Mouse (Mus musculus): ENCODE measurements around the gene Pygo2. TPM values are rescaled to one million over a fixed set of nuclear protein-coding genes. Genes with fewer than 3 reads are reported as not detected.
A peak's percentile ranks its signal among the peaks of the same experiment; 100 is the strongest.

Gene Pygo2
- polyA plus RNA-seq, 1 experiment, result 58.2 TPM

GRCm38 (mm10) chr3:89479055-89479454 lies 49.0 kb downstream of the Pygo2 start:
- H3K27ac ChIP-seq (ENCODE audit: insufficient read depth, low read length), result no peak overlapping the region
- H3K36me3 ChIP-seq (ENCODE audit: control insufficient read depth, insufficient read depth, low read length), result no peaks in the 10 kb centered on the region
- WGBS, result 87% methylated on average over 6 of the region's 6 CpGs
- no peaks in the 10 kb centered on the region for H3K27me3 ChIP-seq (ENCODE audit: control insufficient read depth, insufficient read depth, low read length)
- no peak overlapping the region for H3K4me3 ChIP-seq (ENCODE audit: extremely low read depth, insufficient read depth, insufficient read length)
- TF ChIP-seq CTCF (IDR thresholded peaks at IDR 0.05; ENCODE audit: extremely low read depth, insufficient read depth, insufficient read length, insufficient replicate concordance) (no peak), POLR2A (IDR thresholded peaks at IDR 0.05; ENCODE audit: low read depth, low read length) (no peak)
- DNase-seq (ENCODE audit: low read depth in 1 of 2, low spot score in 2 of 2), result no peak
- no peaks in the 10 kb centered on the region for H3K4me1 ChIP-seq (ENCODE audit: control insufficient read depth, insufficient read depth, insufficient read length)

- no peak for TF ChIP-seq POLR2A (IDR thresholded peaks at IDR 0.05; ENCODE audit: low read depth, low read length)
- TF ChIP-seq CTCF (IDR thresholded peaks at IDR 0.05; ENCODE audit: extremely low read depth, insufficient read depth, insufficient read length, insufficient replicate concordance), result peak; percentile 41; the same call in 1 of the 2 replicates
- H3K36me3 ChIP-seq (ENCODE audit: control insufficient read depth, insufficient read depth, low read length), result no peaks in the 10 kb centered on the region
- H3K27ac ChIP-seq (ENCODE audit: insufficient read depth, low read length), result no peak overlapping the region
- H3K4me3 ChIP-seq (ENCODE audit: extremely low read depth, insufficient read depth, insufficient read length), result no peak overlapping the region
- H3K4me1 ChIP-seq (ENCODE audit: control insufficient read depth, insufficient read depth, insufficient read length), result no peaks in the 10 kb centered on the region
- no peak for DNase-seq (ENCODE audit: low read depth in 1 of 2, low spot score in 2 of 2)
- H3K27me3 ChIP-seq (ENCODE audit: control insufficient read depth, insufficient read depth, low read length), result no peaks in the 10 kb centered on the region
- 47% methylated on average over 2 of the region's 2 CpGs for WGBS
These were observed 51.5 kb downstream of the Pygo2 start for GRCm38 (mm10) chr3:89481488-89481887.

GRCm38 (mm10) chr3:89482249-89482648 lies 52.2 kb downstream of the Pygo2 start:
- Histone ChIP-seq H3K36me3 (ENCODE audit: control insufficient read depth, insufficient read depth, low read length) (no peaks in the 10 kb centered on the region), H3K27me3 (ENCODE audit: control insufficient read depth, insufficient read depth, low read length) (no peaks in the 10 kb centered on the region), H3K4me3 (ENCODE audit: extremely low read depth, insufficient read depth, insufficient read length) (no peak overlapping the region), H3K27ac (ENCODE audit: insufficient read depth, low read length) (no peak overlapping the region), H3K4me1 (ENCODE audit: control insufficient read depth, insufficient read depth, insufficient read length) (no peaks in the 10 kb centered on the region)
- 78% methylated on average over 5 of the region's 5 CpGs for WGBS
- DNase-seq (ENCODE audit: low read depth in 1 of 2, low spot score in 2 of 2), result no peak
- TF ChIP-seq CTCF (IDR thresholded peaks at IDR 0.05; ENCODE audit: extremely low read depth, insufficient read depth, insufficient read length, insufficient replicate concordance) (no peak), POLR2A (IDR thresholded peaks at IDR 0.05; ENCODE audit: low read depth, low read length) (no peak)

Other genes with a start within 250 kb of the Pygo2 start
- 104 and 115 TPM in 2 replicates for gene Fam189b, start 247.1 kb upstream of the Pygo2 start, polyA plus RNA-seq (2012; rRNA removed)
- 59.6 and 66.6 TPM in 2 replicates for gene Gba, start 227.3 kb upstream of the Pygo2 start, polyA plus RNA-seq (2012; rRNA removed)
- 2.9 and 3.4 TPM in 2 replicates for gene Thbs3, start 215.0 kb upstream of the Pygo2 start, polyA plus RNA-seq (2012; rRNA removed)
- 99.4 and 124 TPM in 2 replicates for gene Mtx1, start 203.1 kb upstream of the Pygo2 start, polyA plus RNA-seq (2012; rRNA removed)
- gene Muc1, start 201.2 kb upstream of the Pygo2 start, polyA plus RNA-seq (2012; rRNA removed), result 17.4 and 26.1 TPM in 2 replicates
- 93.5 and 129 TPM in 2 replicates for gene Krtcap2, start 184.2 kb upstream of the Pygo2 start, polyA plus RNA-seq (2012; rRNA removed)
- gene Trim46, start 183.9 kb upstream of the Pygo2 start, polyA plus RNA-seq (2012; rRNA removed), result 3.6 and 5.4 TPM in 2 replicates
- gene Dpm3, start 170.9 kb upstream of the Pygo2 start, polyA plus RNA-seq (2012; rRNA removed), result 231 and 419 TPM in 2 replicates
- 207 and 266 TPM in 2 replicates for gene Slc50a1, start 159.6 kb upstream of the Pygo2 start, polyA plus RNA-seq (2012; rRNA removed)
- 5.3 and 5.9 TPM in 2 replicates for gene Efna1, start 149.1 kb upstream of the Pygo2 start, polyA plus RNA-seq (2012; rRNA removed)
- not detected in 2 replicates for gene Efna3, start 107.2 kb upstream of the Pygo2 start, polyA plus RNA-seq (2012; rRNA removed)
- 0.62 and 1.5 TPM in 2 replicates for gene Efna4, start 92.2 kb upstream of the Pygo2 start, polyA plus RNA-seq (2012; rRNA removed)
- gene Adam15, start 80.2 kb upstream of the Pygo2 start, polyA plus RNA-seq (2012; rRNA removed), result 49.6 and 62.0 TPM in 2 replicates
- 0.15 and 0.43 TPM in 2 replicates for gene Dcst2, start 68.2 kb upstream of the Pygo2 start, polyA plus RNA-seq (2012; rRNA removed)
- gene Dcst1, start 65.0 kb upstream of the Pygo2 start, polyA plus RNA-seq (2012; rRNA removed), result 0.29 and 0.42 TPM in 2 replicates
- 54.5 and 58.4 TPM in 2 replicates for gene Zbtb7b, start 35.4 kb upstream of the Pygo2 start, polyA plus RNA-seq (2012; rRNA removed)
- gene Lenep, start 27.4 kb upstream of the Pygo2 start, polyA plus RNA-seq (2012; rRNA removed), result 1.5 and 1.9 TPM in 2 replicates
- 39.1 and 43.9 TPM in 2 replicates for gene Flad1, start 18.3 kb upstream of the Pygo2 start, polyA plus RNA-seq (2012; rRNA removed)
- gene Cks1b, start 11.8 kb upstream of the Pygo2 start, polyA plus RNA-seq (2012; rRNA removed), result 20.6 and 21.3 TPM in 2 replicates
- 49.0 and 54.8 TPM in 2 replicates for gene Shc1, start 11.8 kb upstream of the Pygo2 start, polyA plus RNA-seq (2012; rRNA removed)
- gene Pbxip1, start 6.5 kb downstream of the Pygo2 start, polyA plus RNA-seq (2012; rRNA removed), result 47.0 and 54.2 TPM in 2 replicates
- 12.2 and 15.1 TPM in 2 replicates for gene Pmvk, start 24.3 kb downstream of the Pygo2 start, polyA plus RNA-seq (2012; rRNA removed)
- gene Kcnn3, start 90.0 kb downstream of the Pygo2 start, polyA plus RNA-seq (2012; rRNA removed), result 0.33 and 0.41 TPM in 2 replicates